Mouse (Mus musculus): ENCODE results near the gene Unc93b1. TPM values are rescaled to one million over a fixed set of nuclear protein-coding genes. Genes with fewer than 3 reads are reported as not detected.

Unc93b1 gene
- polyA plus RNA-seq, 2 experiments from 2014 or later: 17.1 to 21.8 TPM

DNA sequence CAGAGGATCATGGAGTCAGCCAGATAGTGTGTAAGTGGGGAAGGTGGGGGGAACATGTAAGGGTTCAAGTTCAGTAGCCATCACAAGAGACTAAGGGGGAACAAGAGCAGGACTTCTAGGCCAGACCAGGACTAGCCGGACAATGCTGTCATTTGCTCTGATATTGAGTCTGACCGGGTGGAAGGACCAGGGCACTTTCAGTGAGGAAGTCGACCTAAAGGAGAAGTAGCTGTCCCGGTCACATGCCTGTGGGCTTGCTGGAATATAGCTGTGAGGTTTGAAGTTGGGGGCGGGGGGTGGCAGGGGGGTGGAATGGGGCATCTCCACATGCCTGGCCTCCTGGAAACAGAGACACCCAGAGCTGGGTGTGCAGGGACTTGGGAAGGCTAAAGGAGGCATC lies 20.5 kb upstream of the Unc93b1 start:
- ATAC-seq: no peak

- no peak for ATAC-seq
These were observed 18.3 kb upstream of the Unc93b1 start for GRCm38 (mm10) chr19:3916727-3917126.

GRCm38 (mm10) chr19:3919928-3920327 lies 15.1 kb upstream of the Unc93b1 start:
- ATAC-seq: no peak

DNA sequence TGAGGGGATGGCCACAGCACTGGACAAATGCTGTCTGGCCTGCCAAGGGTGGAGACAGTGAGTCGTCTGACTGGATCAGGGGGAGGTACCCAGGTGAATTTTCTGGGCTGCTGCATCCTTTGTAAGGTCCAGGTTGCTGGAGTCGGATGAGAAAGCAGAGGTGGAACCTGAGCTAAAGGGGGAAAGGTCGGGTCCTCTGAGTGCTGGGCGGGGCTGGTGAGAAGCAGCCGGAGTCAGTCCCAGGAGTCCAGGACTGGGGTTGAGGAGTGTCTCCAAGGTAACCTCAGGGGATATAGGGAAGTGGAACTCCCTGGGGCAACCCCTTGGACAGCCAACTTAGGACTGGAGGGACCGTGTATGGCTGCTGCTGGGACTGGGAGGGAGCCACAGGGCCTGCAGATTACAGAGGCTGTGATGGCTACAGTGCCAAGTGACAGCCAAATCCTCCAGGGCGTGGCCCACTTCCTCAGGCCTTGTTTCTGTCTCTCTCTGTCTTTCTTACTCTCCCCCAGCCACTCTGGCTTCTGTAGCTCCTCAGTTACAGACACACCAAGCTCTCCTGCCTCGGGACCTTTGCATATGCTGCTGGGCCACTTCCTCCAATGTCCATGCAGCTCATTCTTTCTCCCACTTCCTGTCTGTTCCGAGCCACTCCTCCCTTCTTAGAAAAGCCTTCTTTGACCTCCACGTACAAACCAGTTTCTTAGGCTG lies 12.2 kb upstream of the Unc93b1 start:
- no peak for ATAC-seq

DNA sequence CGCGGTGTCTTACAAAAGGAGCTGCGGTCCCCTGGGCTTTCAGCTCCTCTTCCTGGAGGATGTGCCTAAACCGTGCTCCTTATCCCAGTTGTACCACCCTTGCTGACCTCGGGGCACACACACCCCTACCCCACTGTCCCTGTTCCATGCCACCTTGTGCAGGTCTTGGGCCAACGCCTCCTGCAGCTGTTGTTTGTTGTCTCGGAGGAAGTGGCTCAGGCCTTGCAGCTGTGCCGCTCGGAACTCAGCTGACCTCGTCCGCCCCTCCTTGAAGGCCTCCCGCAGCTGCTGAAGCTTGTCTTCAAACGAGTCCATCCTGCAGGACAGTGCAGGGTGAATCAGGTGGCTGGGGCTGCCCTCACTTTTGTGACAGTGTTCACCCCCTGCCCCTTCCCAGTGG lies 11.4 kb upstream of the Unc93b1 start:
- ATAC-seq: no peak

GRCm38 (mm10) chr19:3924190-3924589 lies 10.8 kb upstream of the Unc93b1 start:
- ATAC-seq: no peak

DNA sequence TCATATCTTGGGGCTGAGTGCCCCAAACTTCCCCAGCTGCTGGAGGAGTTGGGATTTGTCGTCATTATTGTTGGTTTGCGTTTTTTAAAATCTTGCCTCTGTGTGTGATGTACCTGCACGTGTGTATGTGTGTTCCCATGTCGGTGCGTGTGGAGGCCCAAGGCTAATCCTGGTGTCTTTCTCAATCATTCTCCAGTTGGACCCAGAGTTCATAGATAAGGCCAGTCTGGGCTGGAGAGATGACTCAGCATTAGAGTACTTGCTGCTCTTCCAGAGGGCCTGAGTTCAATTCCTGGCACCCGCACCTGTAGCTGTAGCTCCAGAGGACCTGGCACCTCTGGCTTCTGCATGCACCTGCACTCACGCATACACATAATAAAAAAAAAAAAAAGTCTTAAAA lies 10.1 kb upstream of the Unc93b1 start:
- no peak for ATAC-seq

GRCm38 (mm10) chr19:3925859-3926258 lies 9.1 kb upstream of the Unc93b1 start:
- ATAC-seq: no peak

- ATAC-seq: no peak
These were observed 8.7 kb upstream of the Unc93b1 start for GRCm38 (mm10) chr19:3926279-3926678.

DNA sequence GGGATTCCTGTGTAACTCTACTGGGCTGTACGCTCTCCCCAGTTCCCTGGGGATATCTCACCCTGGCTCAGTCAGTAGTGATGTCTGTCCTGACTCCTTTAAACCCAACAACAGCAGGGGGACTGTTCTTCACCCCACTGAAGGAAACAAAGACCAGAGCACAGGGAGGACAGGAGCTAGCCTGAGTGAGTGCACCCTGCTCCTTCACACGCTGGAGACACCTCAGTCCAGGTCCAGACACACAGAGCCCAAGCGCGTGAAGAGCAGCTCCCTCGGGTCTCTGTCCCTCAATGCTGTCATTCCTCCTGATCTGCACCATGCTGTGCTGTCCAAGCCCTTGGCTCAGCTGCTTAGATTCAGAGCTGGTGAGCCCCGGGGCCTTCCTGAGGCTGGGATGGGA lies 8.3 kb upstream of the Unc93b1 start:
- no peak for ATAC-seq

DNA sequence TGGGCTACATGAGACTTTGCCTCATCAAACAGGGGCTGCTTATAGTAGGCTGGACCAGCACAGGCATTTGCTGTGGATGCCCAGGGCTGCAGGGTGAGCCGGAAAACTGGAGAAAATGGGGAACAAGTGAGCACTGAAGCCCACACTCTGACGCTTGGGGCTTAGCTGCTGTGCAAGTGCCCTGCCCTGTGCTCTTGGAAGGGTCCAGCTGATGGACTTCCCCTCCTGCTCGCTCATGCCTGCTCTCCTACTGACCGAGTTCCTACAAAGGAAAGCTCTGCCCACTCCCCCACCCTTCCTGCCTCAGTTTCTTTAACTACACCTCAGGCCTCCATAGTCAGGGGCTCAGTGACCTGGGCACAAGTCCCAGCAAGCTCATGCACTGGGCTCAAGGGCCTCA lies 7.0 kb upstream of the Unc93b1 start:
- no peak for ATAC-seq

DNA sequence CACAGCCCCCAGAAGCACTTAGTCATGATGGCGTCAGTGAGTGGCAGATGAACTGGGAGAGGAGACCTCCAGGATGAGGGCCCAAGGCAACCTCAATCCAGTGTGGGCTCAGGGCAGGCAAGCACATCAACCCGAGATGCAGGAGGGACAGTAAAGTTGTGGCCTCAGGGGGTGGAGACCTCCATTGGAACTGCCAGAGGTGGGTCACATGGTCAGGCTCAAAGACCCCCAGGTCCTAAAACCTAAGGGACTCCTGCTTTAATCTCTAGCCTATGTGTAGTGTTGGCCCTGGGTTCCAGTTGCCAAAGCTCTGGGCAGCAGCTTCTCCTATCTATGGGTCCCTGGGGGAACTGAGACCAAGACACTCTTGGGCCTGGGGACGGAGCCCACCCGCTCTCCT lies 6.2 kb upstream of the Unc93b1 start:
- ATAC-seq: no peak

DNA sequence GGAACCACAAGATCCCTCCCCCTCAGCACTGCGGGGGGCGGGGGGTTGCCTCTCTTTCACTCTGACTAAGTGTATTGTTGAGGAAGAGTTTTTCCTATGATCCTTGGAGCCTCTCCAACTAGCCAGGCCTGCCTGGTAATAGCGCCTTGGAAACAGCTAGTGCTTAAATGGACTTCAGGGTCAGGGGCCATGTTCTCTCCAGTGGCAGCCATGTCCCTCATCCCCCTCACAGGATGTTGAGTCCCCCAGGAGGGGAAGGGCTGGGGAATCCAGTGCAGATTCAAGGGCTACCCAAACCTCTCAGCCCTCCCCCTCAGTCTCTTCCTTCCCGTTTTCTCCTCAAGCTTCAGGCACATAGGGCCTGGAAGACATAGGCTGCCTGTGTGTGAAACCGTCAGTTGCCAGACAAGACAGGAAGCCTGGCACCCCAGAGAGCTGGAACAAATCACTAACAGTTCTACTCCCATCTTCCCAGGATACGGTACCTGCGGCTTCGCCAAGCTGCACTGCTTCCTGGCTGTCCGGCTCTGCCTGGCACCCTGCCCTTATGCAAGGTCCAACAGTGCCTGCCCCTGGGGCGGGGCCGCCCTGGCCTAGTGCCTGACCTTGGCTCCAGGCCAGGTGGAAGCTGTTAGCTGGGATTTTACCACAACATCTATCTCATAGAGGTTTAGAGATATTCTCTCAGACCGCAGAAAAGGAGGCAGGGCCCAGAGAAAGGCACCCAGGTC lies 5.6 kb upstream of the Unc93b1 start, which contains the start of gene Aldh3b1:
Aldh3b1 (minus strand) TSS at position 598 of the 731 bp plus-strand sequence.
- no peak for ATAC-seq

GRCm38 (mm10) chr19:3930262-3931057 lies 4.5 kb upstream of the Unc93b1 start:
- ATAC-seq: no peak

- no peak for ATAC-seq
These were observed 3.3 kb upstream of the Unc93b1 start for GRCm38 (mm10) chr19:3931716-3932115.

GRCm38 (mm10) chr19:3935896-3936850 lies 1.2 kb downstream of the Unc93b1 start:
- peak; percentile 45 for ATAC-seq

DNA sequence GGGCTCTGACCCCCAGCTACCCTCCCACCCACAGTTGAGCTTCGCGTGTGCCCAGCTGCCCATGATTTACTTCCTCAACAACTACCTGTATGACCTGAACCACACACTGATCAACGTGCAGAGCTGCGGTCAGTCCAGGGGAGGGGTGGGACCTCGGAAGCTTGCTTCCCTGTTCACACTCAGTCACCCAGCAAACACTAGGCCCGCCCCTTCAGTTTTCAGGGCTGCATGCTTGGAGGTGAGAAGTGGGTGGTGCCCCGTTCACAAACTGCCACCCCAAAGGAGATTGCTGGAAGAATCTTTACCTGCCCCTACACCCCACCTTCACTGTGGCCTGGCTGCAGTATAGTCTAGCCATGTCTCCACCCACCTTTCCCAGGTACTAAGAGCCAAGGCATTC lies 7.3 kb downstream of the Unc93b1 start:
- no peak for ATAC-seq

DNA sequence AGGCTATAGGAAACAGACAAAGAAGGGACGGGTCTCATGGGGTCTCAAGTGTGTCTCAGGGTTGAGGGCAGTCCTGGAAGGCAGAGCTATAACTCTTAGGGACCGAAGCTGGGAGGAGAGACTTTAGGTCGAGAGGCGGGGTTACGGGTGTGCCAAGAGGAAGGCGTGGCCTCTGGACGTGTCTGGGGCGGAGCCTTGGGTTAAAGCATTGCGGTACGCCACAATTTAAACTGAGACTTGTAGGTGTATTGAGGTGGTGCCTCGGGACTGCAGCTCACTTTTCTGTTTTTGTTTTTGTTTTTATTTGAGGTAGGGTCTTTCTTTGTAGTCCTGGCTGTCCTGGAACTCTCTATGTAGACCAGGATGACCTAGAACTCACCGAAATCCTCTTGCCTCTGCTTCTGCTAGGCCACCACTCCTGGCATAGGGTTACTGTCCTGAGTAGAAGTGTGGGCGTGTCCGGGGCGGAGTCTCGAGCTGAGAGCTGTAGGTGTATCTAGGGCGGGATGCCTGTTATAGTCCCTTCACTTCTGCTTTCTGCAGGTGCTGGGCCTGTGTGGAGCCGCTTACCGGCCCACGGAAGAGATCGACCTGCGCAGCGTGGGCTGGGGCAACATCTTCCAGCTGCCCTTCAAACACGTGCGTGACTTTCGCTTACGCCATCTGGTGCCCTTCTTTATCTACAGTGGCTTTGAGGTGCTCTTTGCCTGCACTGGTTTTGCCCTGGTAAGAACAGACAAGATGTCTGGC lies 8.2 kb downstream of the Unc93b1 start:
- ATAC-seq: peak; percentile 80

GRCm38 (mm10) chr19:3945872-3946564 lies 11.0 kb downstream of the Unc93b1 start:
- ATAC-seq: no peak

- peak; percentile 57 for ATAC-seq
These were observed 11.7 kb downstream of the Unc93b1 start for GRCm38 (mm10) chr19:3946715-3947114.

DNA sequence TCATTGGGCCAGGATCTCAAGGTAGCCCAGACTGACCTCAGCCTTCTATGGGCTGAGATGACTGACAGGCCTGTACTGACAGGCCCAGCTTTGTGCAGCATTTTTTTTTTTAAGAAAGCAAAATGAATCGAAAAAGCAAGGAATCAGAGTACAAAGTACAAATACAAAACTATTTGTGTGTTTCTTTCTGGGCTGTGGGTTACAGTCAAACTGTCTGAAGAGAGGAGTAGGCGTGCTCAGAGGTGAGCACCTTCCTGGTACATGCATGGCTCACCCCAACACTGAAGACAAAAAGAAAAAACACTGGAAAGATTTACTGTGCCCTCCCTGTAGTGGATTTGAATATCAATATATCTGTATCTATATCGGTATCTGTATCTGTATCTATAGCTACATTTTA lies 12.8 kb downstream of the Unc93b1 start:
- no peak for ATAC-seq

Data from activated CD4-positive, CD25-positive, alpha-beta regulatory T cell, adult 4 months (primary cell).